Mouse (Mus musculus) midbrain, embryonic 13.5 days (tissue): ENCODE results near the gene Prdm2. TPM values are rescaled to one million over a fixed set of nuclear protein-coding genes. Genes with fewer than 3 reads are reported as not detected.

Experiments used
- ATAC-seq: fragments of 200-750 bp; cut with Nextera tagmentation; 2 replicates; pipeline ENCODE4 v1.8.0; 2017; ENCODE audit warnings: mild to moderate bottlenecking, moderate TSS enrichment, moderate library complexity
- H3K27ac ChIP-seq: fragments of 300-500 bp; sonication (generic); 2 replicates; pipeline ENCODE4 v1.5.1; 2015; ENCODE audit warnings: inconsistent platforms, mild to moderate bottlenecking, moderate library complexity
- H3K27me3 ChIP-seq: fragments of 300-500 bp; sonication (generic); 2 replicates; pipeline ENCODE4 v1.6.1; 2015; ENCODE audit warnings: mild to moderate bottlenecking, inconsistent platforms
- H3K36me3 ChIP-seq: fragments of 300-500 bp; sonication (generic); 2 replicates; pipeline ENCODE4 v1.6.1; 2015; ENCODE audit warnings: mild to moderate bottlenecking, inconsistent platforms
- H3K4me1 ChIP-seq: fragments of 300-500 bp; sonication (generic); replicated peaks from 2 replicates; pipeline ENCODE4 v1.6.1; 2015; ENCODE audit warnings: inconsistent platforms
- H3K4me2 ChIP-seq: fragments of 300-500 bp; sonication (generic); replicated peaks from 2 replicates; pipeline ENCODE4 v1.6.1; 2015; ENCODE audit warnings: moderate library complexity, mild to moderate bottlenecking, inconsistent platforms
- H3K4me3 ChIP-seq: fragments of 300-500 bp; sonication (generic); replicated peaks from 2 replicates; pipeline ENCODE4 v1.5.1; 2015; ENCODE audit warnings: mild to moderate bottlenecking, inconsistent platforms
- H3K9ac ChIP-seq: fragments of 300-500 bp; sonication (generic); replicated peaks from 2 replicates; pipeline ENCODE4 v1.6.1; 2015; ENCODE audit warnings: mild to moderate bottlenecking, inconsistent platforms
- H3K9me3 ChIP-seq: fragments of 300-500 bp; sonication (generic); 2 replicates; pipeline ENCODE4 v1.6.1; 2016; ENCODE audit warnings: mild to moderate bottlenecking, inconsistent platforms
- WGBS: fragments of 180-500 bp; shearing (Covaris S2); methylation state at CpG from one replicate; pipeline ENCODE4 v1.1.7; 2015; 5-methylcytosine and 5-hydroxymethylcytosine counted together
- polyA plus RNA-seq: library from polyadenylated mRNA; unstranded; fragments of >200 nt; fragmentation: Nextera tagmentation; extraction: Ambion mirVana; gene quantifications from 2 replicates; pipeline ENCODE4 v1.2.1, GENCODE M21; 2015

The Prdm2 gene
- polyA plus RNA-seq, 1 experiment from 2014 or later = 21.2 TPM

DNA sequence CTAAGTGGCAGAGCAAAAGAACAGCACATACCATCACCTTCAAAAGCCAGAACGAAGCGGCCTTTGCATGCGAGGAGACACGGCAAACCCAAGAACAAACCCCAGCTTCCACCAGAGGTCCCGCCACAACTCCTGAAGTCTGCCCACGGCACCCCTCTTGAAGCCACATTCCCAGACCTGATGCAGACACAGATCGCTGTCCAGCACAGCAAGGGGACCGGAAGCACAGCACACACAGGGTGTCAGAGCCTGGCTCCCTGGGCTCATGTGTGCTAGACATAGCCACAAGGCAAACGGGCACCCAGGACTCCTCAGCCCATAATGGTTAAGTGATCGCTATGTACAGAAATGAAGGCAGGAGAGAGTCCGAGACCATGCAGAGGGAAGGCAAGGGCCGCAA is 96.9 kb downstream of the Prdm2 start:
- Histone ChIP-seq H3K9me3 (no peaks in the 10 kb centered on the region), H3K4me2 (no peak overlapping the region), H3K9ac (no peak overlapping the region), H3K4me3 (no peak overlapping the region), H3K36me3 (peaks cover 9% of the 10 kb centered on the region), H3K27me3 (no peaks in the 10 kb centered on the region), H3K4me1 (peaks cover 50% of the 10 kb centered on the region), H3K27ac (no peak overlapping the region)
- no peak for ATAC-seq
- WGBS = 86% methylated on average over 12 of the region's 12 CpGs

DNA sequence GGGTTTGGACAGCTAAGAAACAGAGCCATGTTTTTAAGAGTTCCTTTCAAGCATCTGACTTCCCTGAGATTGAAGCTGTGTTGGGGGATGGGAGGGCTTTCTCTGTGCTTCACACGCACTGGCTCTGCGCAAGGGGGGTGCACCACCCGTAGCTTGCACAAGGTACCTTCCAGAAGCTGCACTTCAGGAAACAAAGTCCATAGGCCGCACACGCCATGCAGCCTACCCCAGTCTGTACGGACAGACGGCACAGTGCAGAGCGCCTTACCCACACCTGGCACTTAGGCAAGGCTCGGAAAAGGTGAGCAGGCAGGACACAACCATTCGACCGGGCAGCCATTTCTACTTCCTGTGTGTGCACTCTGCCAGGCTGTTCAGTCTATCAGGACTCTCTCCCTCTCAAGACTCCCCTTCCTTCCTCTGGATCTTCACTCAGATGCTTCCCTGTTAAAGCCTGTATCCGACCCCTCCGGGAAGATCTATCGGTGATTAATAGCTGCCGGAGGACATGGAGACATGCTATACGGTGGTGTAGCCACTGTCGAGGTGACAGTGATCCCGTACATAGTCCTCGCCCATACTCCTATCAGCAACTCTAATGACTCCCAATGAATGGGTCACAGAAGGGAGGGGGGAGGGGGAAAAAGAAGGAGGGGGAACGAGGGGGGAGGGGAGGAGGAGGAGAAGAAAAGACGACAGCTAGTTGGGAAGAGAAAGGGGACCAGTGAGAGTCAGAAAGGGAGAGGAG is 98.4 kb downstream of the Prdm2 start:
- no peak overlapping the region for H3K27ac ChIP-seq

GRCm38 (mm10) chr4:143112985-143113384 is 99.8 kb downstream of the Prdm2 start:
- Histone ChIP-seq H3K4me2 (no peak overlapping the region), H3K4me3 (no peak overlapping the region), H3K27ac (no peak overlapping the region), H3K9ac (no peak overlapping the region), H3K9me3 (no peaks in the 10 kb centered on the region), H3K27me3 (no peaks in the 10 kb centered on the region), H3K36me3 (peaks cover 38% of the 10 kb centered on the region), H3K4me1 (peaks cover 23% of the 10 kb centered on the region)
- WGBS = 36% methylated on average over 6 of the region's 6 CpGs
- 0 out of 2 replicates have a peak, but pooled peaks have one; percentile 1 for ATAC-seq

More for the DNA sequence above, 98.4 kb downstream of the Prdm2 start:
- no peaks in the 10 kb centered on the region for H3K27me3 ChIP-seq
- H3K9me3 ChIP-seq = no peaks in the 10 kb centered on the region
- H3K4me2 ChIP-seq = no peak overlapping the region
- no peak overlapping the region for H3K4me3 ChIP-seq
- H3K4me1 ChIP-seq = peaks cover 37% of the 10 kb centered on the region
- WGBS = 82% methylated on average over 21 of the region's 21 CpGs
- peak; percentile 54; the same call in 1 of the 2 replicates for ATAC-seq
- no peak overlapping the region for H3K9ac ChIP-seq
- H3K36me3 ChIP-seq = peaks cover 23% of the 10 kb centered on the region

DNA sequence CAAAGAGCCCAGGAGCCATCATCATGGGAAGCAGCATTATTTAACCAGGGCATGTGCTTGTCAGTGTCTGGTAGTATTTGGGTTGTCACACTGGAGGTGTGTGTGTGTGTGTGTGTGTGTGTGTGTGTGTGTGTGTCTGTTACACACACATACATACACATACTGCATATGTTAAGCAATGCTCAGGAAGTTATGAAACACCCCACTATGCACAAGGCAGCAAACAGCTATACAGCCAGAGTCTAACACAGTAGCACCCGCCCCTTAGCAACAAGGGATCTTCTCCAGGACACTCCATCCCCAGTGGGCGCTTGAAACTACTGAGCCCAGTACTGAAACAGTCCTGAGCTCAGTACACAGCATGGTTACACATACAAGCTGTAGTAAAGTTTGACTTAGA is 100.4 kb downstream of the Prdm2 start:
- no peaks in the 10 kb centered on the region for H3K9me3 ChIP-seq
- H3K36me3 ChIP-seq = peaks cover 42% of the 10 kb centered on the region
- H3K4me1 ChIP-seq = peaks cover 19% of the 10 kb centered on the region
- no peaks in the 10 kb centered on the region for H3K27me3 ChIP-seq
- no peak for ATAC-seq
- H3K9ac ChIP-seq = no peak overlapping the region
- H3K27ac ChIP-seq = no peak overlapping the region
- WGBS = 92% methylated on average over 2 of the region's 2 CpGs
- H3K4me2 ChIP-seq = no peak overlapping the region
- no peak overlapping the region for H3K4me3 ChIP-seq

DNA sequence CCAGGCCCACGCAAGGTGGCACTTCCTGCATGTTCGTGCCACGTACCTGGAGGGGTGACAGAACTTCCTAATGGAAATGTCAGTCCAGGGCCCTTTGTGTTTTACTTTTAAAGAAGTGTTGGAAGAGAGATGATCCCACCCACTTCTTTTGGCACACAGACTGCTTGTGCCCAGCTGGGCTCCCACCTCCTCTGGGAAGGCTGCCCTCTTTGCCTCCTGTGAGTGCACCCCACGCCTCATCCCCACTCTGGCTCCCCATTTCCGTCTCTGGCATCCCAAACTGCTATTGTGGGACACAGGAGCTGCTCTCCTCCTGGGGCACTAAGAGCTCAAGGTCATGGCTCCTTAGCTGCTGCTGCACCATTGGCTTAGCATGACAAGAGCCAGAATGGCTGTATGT is 100.9 kb downstream of the Prdm2 start:
- WGBS = 91% methylated on average over 5 of the region's 5 CpGs
- Histone ChIP-seq H3K27me3 (no peaks in the 10 kb centered on the region), H3K4me1 (peaks cover 19% of the 10 kb centered on the region), H3K27ac (no peak overlapping the region), H3K36me3 (peaks cover 46% of the 10 kb centered on the region), H3K9ac (no peak overlapping the region), H3K9me3 (no peaks in the 10 kb centered on the region), H3K4me3 (no peak overlapping the region), H3K4me2 (no peak overlapping the region)
- no peak for ATAC-seq

DNA sequence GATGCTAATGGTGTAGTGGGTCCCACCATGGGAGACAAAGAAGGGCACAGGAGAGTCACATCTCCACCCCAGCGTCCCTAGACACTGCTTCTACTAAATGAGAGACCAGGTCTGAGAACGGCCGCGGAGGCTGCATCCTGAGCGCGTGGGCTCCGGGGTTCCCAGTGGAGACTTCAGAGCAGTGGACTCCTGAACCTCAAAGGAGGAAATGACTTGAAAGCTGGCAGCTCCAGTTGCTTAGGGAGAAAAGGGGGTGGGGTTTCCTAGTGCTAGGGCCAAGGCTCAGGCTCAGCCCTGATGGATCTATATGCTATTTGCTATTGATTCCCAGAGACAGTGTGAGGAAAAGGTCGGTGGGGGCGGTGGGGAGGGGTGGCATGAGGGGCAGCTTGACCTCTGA is 104.2 kb downstream of the Prdm2 start:
- H3K9me3 ChIP-seq = no peaks in the 10 kb centered on the region
- WGBS = 69% methylated on average over 9 of the region's 9 CpGs
- no peak overlapping the region for H3K27ac ChIP-seq
- H3K4me2 ChIP-seq = no peak overlapping the region
- H3K27me3 ChIP-seq = no peaks in the 10 kb centered on the region
- H3K4me3 ChIP-seq = no peak overlapping the region
- 0 out of 2 replicates have a peak, but pooled peaks cover 3% of the 10 kb centered on the region for H3K4me1 ChIP-seq
- H3K36me3 ChIP-seq = peaks cover 58% of the 10 kb centered on the region
- no peak for ATAC-seq
- no peak overlapping the region for H3K9ac ChIP-seq

- no peak for ATAC-seq
- no peak overlapping the region for H3K4me3 ChIP-seq
- no peak overlapping the region for H3K27ac ChIP-seq
- no peaks in the 10 kb centered on the region for H3K4me1 ChIP-seq
- 86% methylated on average over 6 of the region's 6 CpGs for WGBS
- H3K4me2 ChIP-seq = no peak overlapping the region
- no peak overlapping the region for H3K9ac ChIP-seq
- no peaks in the 10 kb centered on the region for H3K27me3 ChIP-seq
- no peaks in the 10 kb centered on the region for H3K9me3 ChIP-seq
- H3K36me3 ChIP-seq = peaks cover 58% of the 10 kb centered on the region
These were observed 105.8 kb downstream of the Prdm2 start for GRCm38 (mm10) chr4:143106971-143107370.

- H3K4me3 ChIP-seq = no peak overlapping the region
- no peak overlapping the region for H3K4me2 ChIP-seq
- no peak for ATAC-seq
- no peak overlapping the region for H3K9ac ChIP-seq
- WGBS = 78% methylated on average over 2 of the region's 2 CpGs
- H3K9me3 ChIP-seq = no peaks in the 10 kb centered on the region
- peaks cover 56% of the 10 kb centered on the region for H3K36me3 ChIP-seq
- H3K27ac ChIP-seq = no peak overlapping the region
- H3K27me3 ChIP-seq = no peaks in the 10 kb centered on the region
- H3K4me1 ChIP-seq = no peaks in the 10 kb centered on the region
These were observed 106.2 kb downstream of the Prdm2 start for GRCm38 (mm10) chr4:143106566-143106965.

- Histone ChIP-seq H3K9ac (no peak overlapping the region), H3K27ac (no peak overlapping the region), H3K4me3 (no peak overlapping the region), H3K4me2 (no peak overlapping the region), H3K9me3 (no peaks in the 10 kb centered on the region), H3K4me1 (0 out of 2 replicates have a peak, but pooled peaks cover 3% of the 10 kb centered on the region), H3K36me3 (peaks cover 38% of the 10 kb centered on the region), H3K27me3 (no peaks in the 10 kb centered on the region)
- ATAC-seq = no peak
- 84% methylated on average over 5 of the region's 5 CpGs for WGBS
These were observed 108.1 kb downstream of the Prdm2 start for GRCm38 (mm10) chr4:143104739-143105138.

DNA sequence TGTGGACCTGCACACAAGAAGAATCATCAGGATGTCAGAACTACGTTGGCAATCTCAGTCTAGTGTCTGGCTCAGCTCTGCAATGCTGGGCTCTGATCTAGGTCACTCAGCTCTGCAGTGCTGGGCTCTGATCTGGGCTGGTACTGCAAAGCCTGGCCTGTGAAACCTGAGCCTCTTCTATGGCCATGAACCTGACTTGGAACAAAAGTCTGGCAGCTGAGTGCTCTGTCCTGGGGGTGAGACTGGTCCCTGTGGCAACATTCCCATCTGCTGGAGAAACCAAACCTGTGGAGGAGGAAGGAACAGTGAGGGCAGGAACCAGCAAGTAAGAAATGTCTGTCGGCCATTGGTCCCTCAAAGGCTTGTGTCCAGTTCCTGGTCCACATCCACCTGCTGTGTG is 109.0 kb downstream of the Prdm2 start:
- H3K9ac ChIP-seq = no peak overlapping the region
- no peaks in the 10 kb centered on the region for H3K9me3 ChIP-seq
- ATAC-seq = peak; percentile 1; the same call in 1 of the 2 replicates
- H3K4me2 ChIP-seq = no peak overlapping the region
- WGBS = 89% methylated on average over 2 of the region's 2 CpGs
- no peaks in the 10 kb centered on the region for H3K27me3 ChIP-seq
- 0 out of 2 replicates have a peak, but pooled peaks cover 7% of the 10 kb centered on the region for H3K4me1 ChIP-seq
- no peak overlapping the region for H3K4me3 ChIP-seq
- H3K36me3 ChIP-seq = peaks cover 29% of the 10 kb centered on the region
- no peak overlapping the region for H3K27ac ChIP-seq

DNA sequence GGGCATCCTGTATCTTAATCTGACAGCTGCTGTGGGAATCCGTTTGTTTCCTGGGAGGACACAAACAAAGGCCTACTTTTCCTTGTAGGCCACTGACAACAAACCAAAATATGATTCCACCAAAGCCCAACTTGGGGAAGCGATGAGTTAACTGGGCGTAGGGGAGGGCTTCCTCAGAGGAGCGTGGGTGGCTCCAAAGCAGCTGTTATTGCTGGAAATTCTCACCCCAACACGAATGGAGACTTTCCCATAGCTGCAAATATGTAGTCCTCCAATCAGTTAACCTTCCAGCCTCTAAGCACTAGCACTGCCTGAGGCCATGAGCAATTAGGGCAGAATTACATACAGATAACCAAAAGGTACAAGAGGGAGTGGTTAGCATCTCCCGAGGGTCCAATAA is 112.6 kb downstream of the Prdm2 start:
- H3K27ac ChIP-seq = no peak overlapping the region
- no peaks in the 10 kb centered on the region for H3K9me3 ChIP-seq
- 73% methylated on average over 6 of the region's 6 CpGs for WGBS
- 0 out of 2 replicates have a peak, but pooled peaks cover 7% of the 10 kb centered on the region for H3K4me1 ChIP-seq
- H3K4me2 ChIP-seq = no peak overlapping the region
- no peak overlapping the region for H3K4me3 ChIP-seq
- no peak for ATAC-seq
- no peaks in the 10 kb centered on the region for H3K27me3 ChIP-seq
- H3K9ac ChIP-seq = no peak overlapping the region
- H3K36me3 ChIP-seq = no peaks in the 10 kb centered on the region

- Histone ChIP-seq H3K4me1 (0 out of 2 replicates have a peak, but pooled peaks cover 7% of the 10 kb centered on the region), H3K27me3 (no peaks in the 10 kb centered on the region), H3K36me3 (no peaks in the 10 kb centered on the region), H3K4me3 (no peak overlapping the region), H3K9ac (no peak overlapping the region), H3K4me2 (no peak overlapping the region), H3K27ac (no peak overlapping the region), H3K9me3 (no peaks in the 10 kb centered on the region)
- no peak for ATAC-seq
- WGBS = 56% methylated on average over 11 of the region's 11 CpGs
These were observed 113.3 kb downstream of the Prdm2 start for GRCm38 (mm10) chr4:143099288-143100039.
